Mouse (Mus musculus): ENCODE data around the gene Pga5. TPM values are rescaled to one million over a fixed set of nuclear protein-coding genes. Genes with fewer than 3 reads are reported as not detected.

Pga5 gene
- polyA plus RNA-seq (2016; fragmentation: Nextera tagmentation; extraction: Ambion mirVana) = not detected in 2 replicates

GRCm38 (mm10) chr19:10677915-10678771 lies at the start of gene Pga5:
Gene Pga5, minus strand, starts transcription at chr19:10678071.
- H3K27me3 ChIP-seq (ENCODE audit: low read depth, poor library complexity, severe bottlenecking) = no peaks in the 10 kb centered on the region; the same call in 1 of the 2 replicates
- no peaks in the 10 kb centered on the region for H3K4me1 ChIP-seq
- peak; percentile 49 for DNase-seq (ENCODE audit: low spot score)
- WGBS = 47% methylated on average over 6 of the region's 6 CpGs
- H3K9me3 ChIP-seq (replicated peaks) = no peaks in the 10 kb centered on the region
- H3K36me3 ChIP-seq = no peaks in the 10 kb centered on the region
- H3K4me3 ChIP-seq = no peak within 1 kb of the TSS
- H3K27ac ChIP-seq (replicated peaks) = no peak within 1 kb of the TSS

- Histone ChIP-seq H3K36me3 (no peaks in the 10 kb centered on the region), H3K4me1 (peaks cover 32% of the 10 kb centered on the region), H3K4me3 (no peak overlapping the region), H3K9me3 (replicated peaks) (no peaks in the 10 kb centered on the region), H3K27me3 (ENCODE audit: low read depth, poor library complexity, severe bottlenecking) (no peaks in the 10 kb centered on the region), H3K27ac (replicated peaks) (0 out of 2 replicates have a peak overlapping the region, but pooled peaks have one; percentile 3)
- DNase-seq (ENCODE audit: low spot score) = no peak
- WGBS = 77% methylated on average over 13 of the region's 13 CpGs
Observed at GRCm38 (mm10) chr19:10724629-10725363, 46.9 kb upstream of the Pga5 start.

DNA sequence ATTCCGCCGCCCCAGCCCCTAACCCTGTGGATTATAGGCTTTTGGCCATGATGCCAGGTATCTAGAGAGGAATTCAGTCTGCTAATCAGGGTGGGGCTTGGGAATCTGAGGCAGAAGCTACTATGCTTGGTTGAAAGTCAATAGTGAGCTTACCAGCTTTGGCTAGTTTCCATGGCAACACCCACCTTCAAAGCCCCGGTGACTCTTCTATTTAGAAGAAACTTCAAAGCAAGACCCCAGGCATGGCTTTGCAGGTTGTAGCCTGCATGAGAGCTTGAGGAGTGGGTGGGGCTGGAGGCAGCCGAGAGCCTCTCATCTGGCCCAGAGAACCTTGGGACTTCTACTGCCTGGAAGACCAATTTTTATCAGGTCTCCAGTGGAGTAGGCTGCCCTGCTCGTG lies 45.8 kb upstream of the Pga5 start:
- 32% methylated on average over 5 of the region's 5 CpGs for WGBS
- peaks cover 34% of the 10 kb centered on the region for H3K4me1 ChIP-seq
- H3K4me3 ChIP-seq = no peak overlapping the region
- peak overlapping the region; percentile 55 for H3K27ac ChIP-seq (replicated peaks)
- DNase-seq (ENCODE audit: low spot score) = no peak
- no peaks in the 10 kb centered on the region for H3K36me3 ChIP-seq
- no peaks in the 10 kb centered on the region for H3K9me3 ChIP-seq (replicated peaks)
- no peaks in the 10 kb centered on the region for H3K27me3 ChIP-seq (ENCODE audit: low read depth, poor library complexity, severe bottlenecking)

- Histone ChIP-seq H3K4me3 (no peak overlapping the region), H3K27me3 (ENCODE audit: low read depth, poor library complexity, severe bottlenecking) (no peaks in the 10 kb centered on the region), H3K4me1 (peaks cover 34% of the 10 kb centered on the region), H3K9me3 (replicated peaks) (no peaks in the 10 kb centered on the region), H3K36me3 (no peaks in the 10 kb centered on the region), H3K27ac (replicated peaks) (peak overlapping the region; percentile 55)
- 21% methylated on average over 13 of the region's 13 CpGs for WGBS
- DNase-seq (ENCODE audit: low spot score) = no peak
Observed at GRCm38 (mm10) chr19:10723084-10723483, 45.2 kb upstream of the Pga5 start.

DNA sequence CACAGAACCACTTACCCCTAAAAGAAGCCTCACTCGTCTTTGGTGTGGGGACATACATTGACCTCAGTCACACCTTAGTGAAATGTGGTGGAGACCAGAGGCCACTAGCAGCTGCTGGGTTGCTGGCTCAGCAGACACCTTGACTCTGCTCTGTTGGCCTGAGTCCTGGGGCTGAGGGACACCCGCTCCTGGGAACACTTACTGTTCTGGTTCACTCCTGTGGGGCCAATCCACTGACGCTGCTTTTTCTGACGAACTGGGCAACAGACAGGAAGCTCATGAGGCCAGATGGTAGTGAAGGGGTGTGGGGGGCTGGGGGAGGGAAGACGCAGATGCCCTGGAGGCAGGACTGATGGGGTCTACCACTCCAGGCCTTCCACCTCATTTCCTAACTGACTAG lies 43.2 kb upstream of the Pga5 start:
- 67% methylated on average over 5 of the region's 5 CpGs for WGBS
- Histone ChIP-seq H3K27ac (replicated peaks) (peak overlapping the region; percentile 72; the same call in 1 of the 2 replicates), H3K4me3 (no peak overlapping the region), H3K27me3 (ENCODE audit: low read depth, poor library complexity, severe bottlenecking) (no peaks in the 10 kb centered on the region), H3K4me1 (peaks cover 34% of the 10 kb centered on the region), H3K36me3 (no peaks in the 10 kb centered on the region), H3K9me3 (replicated peaks) (no peaks in the 10 kb centered on the region)
- DNase-seq (ENCODE audit: low spot score) = no peak

DNA sequence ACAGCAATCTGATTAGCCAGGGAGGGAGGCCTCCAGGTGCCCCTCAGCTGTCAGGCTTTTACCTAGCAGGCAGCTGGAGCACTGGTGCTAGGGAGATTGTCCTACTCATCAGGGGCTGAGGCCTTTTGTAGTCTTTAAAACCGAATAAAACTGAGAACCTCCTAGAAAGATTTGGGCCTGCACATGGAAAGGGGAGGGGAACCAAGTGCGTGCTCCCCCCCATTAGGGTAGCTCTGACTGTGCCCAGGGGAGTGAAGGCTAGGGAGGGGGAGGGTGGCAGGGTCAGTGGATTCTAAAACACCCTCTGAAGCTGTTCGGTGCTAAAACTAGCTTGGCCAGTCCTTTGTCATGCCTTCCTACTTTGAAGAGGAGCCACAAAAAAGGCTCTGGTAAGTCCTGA lies 42.7 kb upstream of the Pga5 start:
- no peaks in the 10 kb centered on the region for H3K9me3 ChIP-seq (replicated peaks)

DNA sequence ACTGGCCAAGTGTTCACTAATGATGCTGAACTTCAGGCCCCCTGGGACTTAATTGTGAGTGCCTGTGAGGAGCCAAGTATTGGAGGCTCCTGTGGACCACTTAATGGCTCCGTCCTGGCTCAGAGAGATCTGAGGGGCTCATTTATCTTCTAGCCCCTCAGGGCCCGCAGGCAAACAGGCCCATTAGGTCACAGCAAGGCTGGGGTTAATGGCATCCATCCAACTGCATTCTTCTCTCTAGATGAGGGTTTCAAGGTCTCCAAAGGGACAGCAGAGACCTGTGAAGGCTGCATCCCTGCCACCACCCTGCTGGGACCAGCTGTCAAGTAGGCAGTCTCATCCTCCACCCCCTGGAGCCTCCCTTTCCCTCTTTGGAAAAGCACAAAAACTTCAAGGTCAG lies 41.9 kb upstream of the Pga5 start:
- H3K4me1 ChIP-seq = peaks cover 34% of the 10 kb centered on the region
- no peak for DNase-seq (ENCODE audit: low spot score)
- no peaks in the 10 kb centered on the region for H3K27me3 ChIP-seq (ENCODE audit: low read depth, poor library complexity, severe bottlenecking)
- 66% methylated on average over 2 of the region's 2 CpGs for WGBS
- H3K27ac ChIP-seq (replicated peaks) = peak overlapping the region; percentile 72
- H3K9me3 ChIP-seq (replicated peaks) = no peaks in the 10 kb centered on the region
- no peak overlapping the region for H3K4me3 ChIP-seq
- no peaks in the 10 kb centered on the region for H3K36me3 ChIP-seq

More for the DNA sequence above, 42.7 kb upstream of the Pga5 start:
- peak overlapping the region; percentile 72 for H3K27ac ChIP-seq (replicated peaks)
- DNase-seq (ENCODE audit: low spot score) = no peak
- H3K4me3 ChIP-seq = no peak overlapping the region
- no peaks in the 10 kb centered on the region for H3K36me3 ChIP-seq
- no peaks in the 10 kb centered on the region for H3K27me3 ChIP-seq (ENCODE audit: low read depth, poor library complexity, severe bottlenecking)
- H3K4me1 ChIP-seq = peaks cover 34% of the 10 kb centered on the region
- WGBS = 38% methylated on average over 3 of the region's 3 CpGs

- no peak for DNase-seq (ENCODE audit: low spot score)
- H3K27me3 ChIP-seq (ENCODE audit: low read depth, poor library complexity, severe bottlenecking) = no peaks in the 10 kb centered on the region
- no peak overlapping the region for H3K27ac ChIP-seq (replicated peaks)
- no peak overlapping the region for H3K4me3 ChIP-seq
- 82% methylated on average over 7 of the region's 7 CpGs for WGBS
- no peaks in the 10 kb centered on the region for H3K9me3 ChIP-seq (replicated peaks)
- peaks cover 23% of the 10 kb centered on the region for H3K4me1 ChIP-seq
- peaks cover 11% of the 10 kb centered on the region for H3K36me3 ChIP-seq
Observed at GRCm38 (mm10) chr19:10718251-10718775, 40.4 kb upstream of the Pga5 start.

DNA sequence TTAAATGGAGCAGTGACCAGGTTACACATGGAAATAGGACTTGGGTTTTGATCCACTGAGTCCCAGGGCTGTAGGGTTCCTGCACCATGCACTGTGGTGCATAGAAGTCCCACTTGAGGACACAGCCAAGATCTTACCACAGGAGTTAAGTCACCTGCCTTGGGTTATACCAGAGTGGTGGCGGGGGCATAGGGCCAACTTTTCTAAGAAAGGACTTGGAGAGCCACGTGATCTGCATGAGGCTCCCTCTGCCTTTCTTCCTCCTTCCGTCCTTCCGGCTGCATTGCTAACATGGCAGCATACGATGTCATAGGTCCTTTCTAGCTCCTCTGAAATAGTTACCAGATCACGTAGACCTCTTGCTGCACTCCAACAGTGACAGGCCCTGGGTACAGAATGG lies 37.6 kb upstream of the Pga5 start:
- peaks cover 40% of the 10 kb centered on the region for H3K36me3 ChIP-seq
- no peak overlapping the region for H3K27ac ChIP-seq (replicated peaks)
- H3K4me3 ChIP-seq = no peak overlapping the region
- H3K27me3 ChIP-seq (ENCODE audit: low read depth, poor library complexity, severe bottlenecking) = no peaks in the 10 kb centered on the region
- no peaks in the 10 kb centered on the region for H3K9me3 ChIP-seq (replicated peaks)
- DNase-seq (ENCODE audit: low spot score) = no peak
- WGBS = 93% methylated on average over 6 of the region's 6 CpGs
- H3K4me1 ChIP-seq = peaks cover 9% of the 10 kb centered on the region

GRCm38 (mm10) chr19:10714682-10715475 lies 37.0 kb upstream of the Pga5 start:
- peak; percentile 62 for DNase-seq (ENCODE audit: low spot score)
- WGBS = 52% methylated on average over 4 of the region's 4 CpGs
- peak overlapping the region; percentile 33; the same call in 1 of the 2 replicates for H3K27ac ChIP-seq (replicated peaks)
- H3K4me1 ChIP-seq = peaks cover 7% of the 10 kb centered on the region
- H3K4me3 ChIP-seq = no peak overlapping the region
- no peaks in the 10 kb centered on the region for H3K27me3 ChIP-seq (ENCODE audit: low read depth, poor library complexity, severe bottlenecking)
- H3K36me3 ChIP-seq = peaks cover 45% of the 10 kb centered on the region
- no peaks in the 10 kb centered on the region for H3K9me3 ChIP-seq (replicated peaks)

- H3K27me3 ChIP-seq (ENCODE audit: low read depth, poor library complexity, severe bottlenecking) = no peaks in the 10 kb centered on the region
- WGBS = 89% methylated on average over 6 of the region's 6 CpGs
- peaks cover 48% of the 10 kb centered on the region for H3K36me3 ChIP-seq
- no peaks in the 10 kb centered on the region for H3K9me3 ChIP-seq (replicated peaks)
- no peak for DNase-seq (ENCODE audit: low spot score)
- H3K4me1 ChIP-seq = peaks cover 11% of the 10 kb centered on the region
- no peak overlapping the region for H3K4me3 ChIP-seq
- 0 out of 2 replicates have a peak overlapping the region, but pooled peaks have one; percentile 33 for H3K27ac ChIP-seq (replicated peaks)
Observed at GRCm38 (mm10) chr19:10714168-10714567, 36.3 kb upstream of the Pga5 start.

DNA sequence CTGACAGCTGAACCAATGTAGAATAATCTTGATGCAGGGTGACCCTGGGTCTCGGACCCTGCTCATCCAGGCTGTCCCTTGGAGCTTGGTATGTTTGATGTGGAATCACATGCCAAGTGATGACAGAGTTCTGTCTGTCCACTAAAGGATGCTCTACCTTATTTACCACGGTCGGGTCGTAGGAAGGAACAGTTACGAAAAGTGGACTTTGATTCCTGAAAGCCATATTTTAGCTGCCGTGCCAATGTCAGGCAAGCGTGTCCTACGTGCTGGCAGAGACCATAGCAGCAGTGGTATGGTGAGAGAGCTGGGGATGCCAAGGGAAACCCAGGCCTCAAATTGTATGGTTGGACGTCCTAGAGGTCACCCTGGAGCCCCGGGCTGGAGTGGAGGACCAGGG lies 35.7 kb upstream of the Pga5 start:
- Histone ChIP-seq H3K36me3 (peaks cover 51% of the 10 kb centered on the region), H3K4me1 (peaks cover 14% of the 10 kb centered on the region), H3K27ac (replicated peaks) (no peak overlapping the region), H3K4me3 (no peak overlapping the region), H3K9me3 (replicated peaks) (no peaks in the 10 kb centered on the region), H3K27me3 (ENCODE audit: low read depth, poor library complexity, severe bottlenecking) (no peaks in the 10 kb centered on the region)
- no peak for DNase-seq (ENCODE audit: low spot score)
- WGBS = 91% methylated on average over 10 of the region's 10 CpGs
